Mouse (Mus musculus) stomach, embryonic 14.5 days (tissue): ENCODE results near the gene Sez6. TPM values are rescaled to one million over a fixed set of nuclear protein-coding genes. Genes with fewer than 3 reads are reported as not detected.

Experiments
- ATAC-seq: fragments of 200-750 bp; cut with Nextera tagmentation; 2 replicates; pipeline ENCODE4 v1.8.0; 2017; ENCODE audit warnings: low read depth, moderate TSS enrichment; ENCODE audit not compliant: insufficient number of reproducible peaks, insufficient read depth, low FRiP score
- H3K27ac ChIP-seq: fragments of 300-500 bp; sonication (generic); 2 replicates; pipeline ENCODE4 v1.5.1; 2014; ENCODE audit warnings: mild to moderate bottlenecking, low read length, moderate library complexity, mixed read lengths
- H3K27me3 ChIP-seq: fragments of 300-500 bp; sonication (generic); 2 replicates; pipeline ENCODE4 v1.6.1; 2014; ENCODE audit warnings: low read length, control low read depth, mixed read lengths; ENCODE audit not compliant: control insufficient read depth, insufficient read depth
- H3K36me3 ChIP-seq: fragments of 300-500 bp; sonication (generic); 2 replicates; pipeline ENCODE4 v1.6.1; 2014; ENCODE audit warnings: mild to moderate bottlenecking, control low read depth, low read length, moderate library complexity, mixed read lengths; ENCODE audit not compliant: control insufficient read depth, insufficient read depth
- H3K4me1 ChIP-seq: fragments of 300-500 bp; sonication (generic); 2 replicates; pipeline ENCODE4 v1.6.1; 2014; ENCODE audit warnings: low read length, control low read depth, mixed read lengths; ENCODE audit not compliant: control insufficient read depth, insufficient read depth
- H3K4me2 ChIP-seq: fragments of 300-500 bp; sonication (generic); replicated peaks from 2 replicates; pipeline ENCODE4 v1.6.1; 2014; ENCODE audit warnings: low read depth, low read length, control low read depth
- H3K4me3 ChIP-seq: fragments of 300-500 bp; sonication (generic); 2 replicates; pipeline ENCODE4 v1.5.1; 2014; ENCODE audit warnings: low read depth, low read length, control low read depth
- H3K9ac ChIP-seq: fragments of 300-500 bp; sonication (generic); replicated peaks from 2 replicates; pipeline ENCODE4 v1.6.1; 2014; ENCODE audit warnings: low read depth, mild to moderate bottlenecking, control low read depth, low read length, moderate library complexity, mixed read lengths
- H3K9me3 ChIP-seq: fragments of 300-500 bp; sonication (generic); 2 replicates; pipeline ENCODE4 v1.6.1; 2016; ENCODE audit warnings: low read depth, low read length, control low read depth; ENCODE audit not compliant: control insufficient read depth
- WGBS: fragments of 180-500 bp; shearing (Covaris S2); extraction: QIAGEN DNeasy Blood & Tissue Kit; methylation state at CpG from one replicate; pipeline ENCODE4 v1.1.7; 2014; 5-methylcytosine and 5-hydroxymethylcytosine counted together
- polyA plus RNA-seq: library from polyadenylated mRNA; unstranded; fragments of >200 nt; fragmentation: Nextera tagmentation; extraction: Ambion mirVana; gene quantifications from 2 replicates; pipeline ENCODE4 v1.2.1, GENCODE M21; 2014

Sez6 gene
- 2.1 and 3.0 TPM in 2 replicates for polyA plus RNA-seq

DNA sequence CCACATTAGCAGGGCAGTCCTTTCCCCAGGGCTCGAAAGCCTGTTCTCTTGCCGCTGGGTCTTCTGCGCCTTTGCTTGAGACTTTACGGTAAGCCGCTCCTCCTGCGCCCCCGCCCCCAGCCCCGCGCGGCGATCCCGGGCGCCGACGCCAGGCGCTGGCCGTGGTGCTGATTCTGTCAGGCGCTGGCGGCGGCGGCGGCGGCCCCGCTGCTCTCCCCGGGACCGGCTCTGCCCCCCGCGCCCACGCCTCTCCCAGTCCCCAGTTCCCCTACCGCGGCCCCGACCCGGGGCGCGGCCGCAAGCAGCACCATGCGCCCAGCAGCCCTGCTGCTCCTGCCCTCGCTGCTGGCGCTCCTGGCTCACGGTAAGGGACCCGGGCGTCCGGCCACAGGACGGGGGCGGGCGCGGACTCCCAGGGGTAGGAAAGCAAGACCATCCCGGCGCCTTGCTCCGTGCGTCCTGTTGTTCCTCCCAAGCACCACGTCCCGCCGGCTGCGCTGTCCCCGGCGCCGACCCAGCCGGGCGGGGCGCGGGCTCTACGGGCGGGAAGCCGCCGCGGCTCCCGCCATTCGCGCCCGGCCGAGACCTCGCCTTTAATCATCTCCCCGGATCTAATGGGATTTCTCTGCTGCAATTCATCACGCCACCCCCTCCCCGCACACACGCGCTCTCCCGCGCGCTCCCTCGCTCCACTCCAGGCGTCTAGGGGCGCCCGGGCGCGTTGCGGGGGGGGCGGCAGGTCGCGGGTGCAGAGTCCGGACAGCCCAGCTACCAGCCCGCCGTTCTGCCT lies at the start of gene Sez6:
Gene Sez6 (plus strand): TSS at position 50 of the 790 bp plus-strand sequence.
- peaks cover 7% of the 10 kb centered on the region; the same call in 1 of the 2 replicates for H3K4me1 ChIP-seq
- WGBS, result under 1% methylated on average over 94 of the region's 94 CpGs
- H3K9ac ChIP-seq, result no peak within 1 kb of the TSS
- H3K36me3 ChIP-seq, result no peaks in the 10 kb centered on the region
- H3K4me3 ChIP-seq, result peak within 1 kb of the TSS; percentile 42
- peaks cover 46% of the 10 kb centered on the region for H3K27me3 ChIP-seq
- no peak within 1 kb of the TSS for H3K27ac ChIP-seq
- H3K9me3 ChIP-seq, result no peaks in the 10 kb centered on the region
- H3K4me2 ChIP-seq, result peak within 1 kb of the TSS; percentile 99
- ATAC-seq, result peak; percentile 61; the same call in 1 of the 2 replicates

DNA sequence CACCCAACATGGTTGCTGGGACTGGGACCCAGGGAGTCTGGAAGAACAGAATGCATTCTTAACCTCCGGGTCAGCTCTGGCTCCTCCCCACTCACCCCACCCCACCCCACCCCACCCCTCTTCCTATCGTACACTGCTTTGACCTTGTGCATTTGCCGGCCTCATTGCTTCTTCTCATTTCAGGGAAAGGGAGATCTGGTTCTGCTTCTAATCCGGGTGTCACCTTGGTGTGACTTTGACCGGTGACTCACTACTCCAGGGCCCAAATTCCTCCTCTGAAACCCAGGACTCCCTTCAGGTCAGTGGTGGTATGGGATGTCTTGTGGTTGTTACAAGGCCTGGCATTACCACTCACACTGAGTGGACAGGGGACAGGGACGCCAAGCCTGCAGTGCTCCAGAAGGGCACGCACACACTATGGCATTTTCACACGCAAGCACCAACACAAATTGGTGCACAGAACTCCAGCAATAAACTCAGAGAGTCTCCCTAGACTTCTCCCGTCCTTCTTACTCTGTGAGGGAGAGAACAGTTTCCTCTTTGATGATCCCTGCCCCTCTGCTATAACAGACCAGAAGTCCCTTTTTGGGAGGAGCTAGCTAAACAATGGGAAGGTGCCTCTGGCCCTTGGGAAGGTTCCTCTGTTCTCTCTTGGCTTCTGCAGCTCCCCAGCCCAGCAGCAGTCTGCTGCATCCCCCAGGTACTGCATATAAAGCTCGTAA lies 45.9 kb upstream of the Sez6 start:
- WGBS, result 43% methylated on average over 10 of the region's 10 CpGs
- H3K4me1 ChIP-seq, result peaks cover 15% of the 10 kb centered on the region; the same call in 1 of the 2 replicates
- H3K9me3 ChIP-seq, result no peaks in the 10 kb centered on the region
- ATAC-seq, result peak; percentile 60
- H3K27me3 ChIP-seq, result no peaks in the 10 kb centered on the region
- no peak overlapping the region for H3K9ac ChIP-seq
- H3K4me3 ChIP-seq, result no peak overlapping the region
- H3K36me3 ChIP-seq, result no peaks in the 10 kb centered on the region
- no peak overlapping the region for H3K27ac ChIP-seq
- no peak overlapping the region for H3K4me2 ChIP-seq

DNA sequence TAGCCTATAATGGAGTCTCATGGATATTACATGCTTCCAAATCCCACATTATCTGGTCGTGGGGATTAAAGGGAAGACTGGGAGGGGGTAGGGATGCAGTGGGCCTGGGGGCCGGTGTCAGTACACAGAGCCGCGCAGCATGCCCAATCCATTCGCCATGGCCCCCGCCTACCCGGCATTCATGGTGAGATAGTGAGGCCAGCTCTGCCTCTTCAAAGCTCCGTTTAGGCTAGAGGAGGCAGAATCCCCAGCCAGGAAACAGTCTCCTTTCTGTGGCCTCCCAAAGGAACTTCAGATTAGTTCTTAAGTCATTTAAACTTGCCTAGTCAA lies 45.4 kb upstream of the Sez6 start:
- Histone ChIP-seq H3K27me3 (no peaks in the 10 kb centered on the region), H3K4me2 (no peak overlapping the region), H3K36me3 (no peaks in the 10 kb centered on the region), H3K27ac (no peak overlapping the region), H3K9ac (no peak overlapping the region), H3K4me3 (no peak overlapping the region), H3K9me3 (no peaks in the 10 kb centered on the region), H3K4me1 (peaks cover 15% of the 10 kb centered on the region; the same call in 1 of the 2 replicates)
- 42% methylated on average over 8 of the region's 8 CpGs for WGBS
- ATAC-seq, result no peak

DNA sequence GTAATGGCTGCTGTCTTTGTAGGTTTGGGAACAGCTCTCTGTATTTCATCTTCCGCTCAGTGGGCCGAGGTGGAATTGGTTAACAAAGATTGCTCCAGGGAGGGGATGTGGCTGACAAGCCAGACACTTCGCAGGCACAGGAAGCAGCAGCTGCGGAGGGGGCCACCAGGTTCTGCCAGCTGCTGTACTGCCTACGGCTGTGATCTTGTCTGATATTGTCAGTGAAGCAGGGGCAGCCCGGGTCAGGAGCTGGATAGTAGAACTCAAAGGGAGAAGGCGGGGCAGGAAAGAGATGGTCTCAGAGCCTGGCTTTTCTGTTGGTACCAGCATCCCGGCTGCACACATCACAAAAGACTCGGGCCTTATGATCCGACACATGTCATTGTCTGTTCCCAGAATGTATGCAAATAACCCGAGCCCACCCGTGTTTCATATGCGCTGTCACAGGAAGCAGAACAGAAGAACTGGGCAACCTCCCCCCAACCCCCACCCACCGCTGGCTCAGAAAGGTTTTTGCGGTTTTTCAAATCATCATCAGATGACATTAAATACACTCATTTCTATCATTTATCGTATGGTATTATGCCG lies 43.1 kb upstream of the Sez6 start:
- H3K4me2 ChIP-seq, result no peak overlapping the region
- H3K9ac ChIP-seq, result no peak overlapping the region
- no peaks in the 10 kb centered on the region for H3K36me3 ChIP-seq
- H3K4me3 ChIP-seq, result no peak overlapping the region
- no peaks in the 10 kb centered on the region for H3K9me3 ChIP-seq
- 40% methylated on average over 17 of the region's 17 CpGs for WGBS
- no peak; the same call in 1 of the 2 replicates for ATAC-seq
- H3K27me3 ChIP-seq, result no peaks in the 10 kb centered on the region
- H3K4me1 ChIP-seq, result peaks cover 15% of the 10 kb centered on the region; the same call in 1 of the 2 replicates
- H3K27ac ChIP-seq, result no peak overlapping the region

DNA sequence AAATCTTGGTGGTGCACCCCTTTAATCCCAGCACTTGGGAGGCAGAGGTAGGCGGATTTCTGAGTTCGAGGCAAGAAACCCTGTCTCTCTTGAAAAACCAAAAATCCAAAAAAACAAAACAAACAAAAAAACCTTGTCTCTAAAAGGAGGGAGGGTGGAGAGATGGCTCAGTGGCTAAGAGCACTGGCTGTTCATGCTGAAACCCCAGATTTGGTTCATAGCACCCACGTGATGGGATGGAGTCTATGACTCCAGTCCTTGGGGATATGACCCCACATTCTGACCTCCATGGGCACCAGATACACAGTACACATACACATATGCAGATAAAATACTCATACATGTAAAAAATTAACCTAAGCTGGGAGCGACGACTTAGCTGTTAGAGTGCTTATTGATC lies 41.8 kb upstream of the Sez6 start:
- Histone ChIP-seq H3K27ac (no peak overlapping the region), H3K27me3 (no peaks in the 10 kb centered on the region), H3K9me3 (no peaks in the 10 kb centered on the region), H3K9ac (no peak overlapping the region), H3K4me1 (peaks cover 26% of the 10 kb centered on the region), H3K4me2 (no peak overlapping the region), H3K36me3 (no peaks in the 10 kb centered on the region), H3K4me3 (no peak overlapping the region)
- WGBS, result 82% methylated on average over 5 of the region's 5 CpGs
- ATAC-seq, result no peak

DNA sequence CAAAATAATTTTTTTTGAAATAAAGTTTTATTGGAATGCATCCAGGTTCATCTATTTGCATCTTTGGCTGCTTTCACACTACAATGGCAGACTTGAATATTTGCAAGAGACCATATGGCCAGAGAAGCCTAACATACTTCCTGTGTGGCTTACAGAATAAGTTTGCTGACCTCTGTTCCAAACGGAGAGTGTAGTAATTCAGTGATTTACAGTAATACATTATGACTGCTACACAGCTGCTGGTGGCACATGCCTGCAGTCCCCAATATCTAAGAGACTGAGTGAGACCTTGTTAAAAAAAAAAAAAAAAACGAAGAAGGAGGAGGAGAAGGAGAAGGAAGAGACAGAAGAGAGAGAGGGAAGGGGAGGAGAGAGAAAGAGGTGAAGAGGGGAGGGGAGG lies 41.1 kb upstream of the Sez6 start:
- Histone ChIP-seq H3K4me1 (peaks cover 33% of the 10 kb centered on the region), H3K27me3 (no peaks in the 10 kb centered on the region), H3K27ac (no peak overlapping the region), H3K9ac (no peak overlapping the region), H3K4me3 (no peak overlapping the region), H3K9me3 (no peaks in the 10 kb centered on the region), H3K4me2 (no peak overlapping the region), H3K36me3 (no peaks in the 10 kb centered on the region)
- whole genome bisulfite sequencing, result 25% methylated on average over 1 of the region's 2 CpGs
- ATAC-seq, result no peak

DNA sequence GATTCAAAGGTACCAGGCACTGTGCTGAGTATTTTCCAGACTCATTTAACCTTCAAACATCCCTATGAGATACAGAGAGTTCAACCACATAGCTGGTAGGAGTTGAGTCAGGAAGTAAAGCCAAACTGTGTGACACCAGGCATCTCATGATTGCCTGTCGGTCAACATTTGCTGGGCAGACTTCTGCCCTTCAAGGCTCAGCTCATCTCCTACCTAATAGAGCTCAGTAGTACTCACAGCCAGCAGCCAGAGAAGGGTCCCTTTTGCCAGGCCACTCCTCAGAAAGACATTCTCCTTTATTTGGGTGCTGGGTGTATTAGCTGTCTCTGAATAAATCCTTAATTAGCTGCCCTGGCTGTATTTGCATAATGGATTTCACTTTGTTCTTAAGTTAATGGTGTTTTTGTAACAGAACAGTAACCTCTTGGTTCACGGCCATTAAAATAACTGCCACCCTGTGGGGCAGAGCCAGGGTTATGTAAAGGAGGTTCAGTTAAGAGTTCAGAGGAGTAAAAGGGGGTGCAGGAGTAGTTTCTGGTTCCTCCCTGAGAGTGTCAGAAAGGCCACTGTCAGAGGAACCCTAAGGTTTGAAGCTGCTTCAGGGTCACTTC lies 39.8 kb upstream of the Sez6 start:
- no peak overlapping the region for H3K9ac ChIP-seq
- H3K27me3 ChIP-seq, result no peaks in the 10 kb centered on the region
- H3K4me1 ChIP-seq, result peaks cover 27% of the 10 kb centered on the region
- no peak for ATAC-seq
- no peak overlapping the region for H3K4me2 ChIP-seq
- H3K4me3 ChIP-seq, result no peak overlapping the region
- H3K27ac ChIP-seq, result no peak overlapping the region
- no peaks in the 10 kb centered on the region for H3K36me3 ChIP-seq
- WGBS, result 72% methylated on average over 2 of the region's 2 CpGs
- H3K9me3 ChIP-seq, result no peaks in the 10 kb centered on the region

DNA sequence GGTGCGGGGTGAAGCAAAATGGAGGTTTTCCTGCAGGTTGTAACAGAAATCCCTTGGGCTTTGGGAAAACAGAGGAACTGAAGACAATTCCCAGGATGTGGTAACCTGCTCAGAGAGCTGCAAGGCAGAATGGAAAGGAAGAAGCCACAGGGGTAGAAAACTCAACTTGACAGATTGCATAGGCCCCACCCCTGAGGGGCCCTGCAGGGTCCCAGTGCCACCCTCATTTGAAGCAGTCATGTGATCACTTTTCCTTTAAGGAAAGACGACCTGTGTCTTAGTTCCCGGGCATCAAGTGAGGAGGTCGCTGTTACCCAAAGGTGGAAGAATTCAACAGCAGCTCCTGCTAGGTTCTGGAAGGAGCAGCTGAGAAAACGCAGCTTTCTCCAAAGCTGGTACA lies 37.7 kb upstream of the Sez6 start:
- no peak overlapping the region for H3K4me3 ChIP-seq
- no peaks in the 10 kb centered on the region for H3K9me3 ChIP-seq
- peak overlapping the region; percentile 25; the same call in 1 of the 2 replicates for H3K4me2 ChIP-seq
- no peak overlapping the region for H3K9ac ChIP-seq
- H3K27me3 ChIP-seq, result peaks cover 6% of the 10 kb centered on the region; the same call in 1 of the 2 replicates
- no peak for ATAC-seq
- H3K27ac ChIP-seq, result peak overlapping the region; percentile 64; the same call in 1 of the 2 replicates
- peaks cover 28% of the 10 kb centered on the region for H3K4me1 ChIP-seq
- 14% methylated on average over 5 of the region's 5 CpGs for WGBS
- no peaks in the 10 kb centered on the region for H3K36me3 ChIP-seq
